Mouse (Mus musculus) heart, embryonic 16.5 days (tissue): ENCODE measurements around the gene Rsg1. TPM values are rescaled to one million over a fixed set of nuclear protein-coding genes. Genes with fewer than 3 reads are reported as not detected.

Source experiments
- ATAC-seq: fragments of 200-750 bp; cut with Nextera tagmentation; replicated peaks from 2 replicates; pipeline ENCODE4 v1.8.0; 2017; ENCODE audit warnings: moderate number of reproducible peaks; ENCODE audit not compliant: insufficient read depth, low FRiP score; ENCODE audit errors: extremely low read depth
- H3K27ac ChIP-seq: fragments of 300-500 bp; sonication (generic); 2 replicates; pipeline ENCODE4 v1.5.1; 2014; ENCODE audit warnings: mild to moderate bottlenecking, low read length, control low read depth, moderate library complexity
- H3K27me3 ChIP-seq: fragments of 300-500 bp; sonication (generic); 2 replicates; pipeline ENCODE4 v1.6.1; 2014; ENCODE audit warnings: low read length, mixed read lengths; ENCODE audit not compliant: control insufficient read depth, insufficient read depth
- H3K36me3 ChIP-seq: fragments of 300-500 bp; sonication (generic); 2 replicates; pipeline ENCODE4 v1.6.1; 2014; ENCODE audit not compliant: control insufficient read depth, insufficient read depth
- H3K4me1 ChIP-seq: fragments of 300-500 bp; sonication (generic); 2 replicates; pipeline ENCODE4 v1.6.1; 2014; ENCODE audit warnings: low read length, mixed read lengths; ENCODE audit not compliant: control insufficient read depth, insufficient read depth
- H3K4me2 ChIP-seq: fragments of 300-500 bp; sonication (generic); 2 replicates; pipeline ENCODE4 v1.6.1; 2014; ENCODE audit warnings: low read depth, mild to moderate bottlenecking, control low read depth, low read length
- H3K4me3 ChIP-seq: fragments of 300-500 bp; sonication (generic); 2 replicates; pipeline ENCODE4 v1.5.1; 2014; ENCODE audit warnings: mild to moderate bottlenecking, control low read depth, low read length
- H3K9ac ChIP-seq: fragments of 300-500 bp; sonication (generic); 2 replicates; pipeline ENCODE4 v1.6.1; 2014; ENCODE audit warnings: low read length, control low read depth
- H3K9me3 ChIP-seq: fragments of 300-500 bp; sonication (generic); replicated peaks from 2 replicates; pipeline ENCODE4 v1.6.1; 2016; ENCODE audit warnings: low read length; ENCODE audit not compliant: control insufficient read depth
- WGBS: fragments of 180-500 bp; shearing (Covaris S2); extraction: QIAGEN DNeasy Blood & Tissue Kit; methylation state at CpG from one replicate; pipeline ENCODE4 v1.1.7; 2014; 5-methylcytosine and 5-hydroxymethylcytosine counted together
- polyA plus RNA-seq: library from polyadenylated mRNA; unstranded; fragments of >200 nt; fragmentation: Nextera tagmentation; extraction: Ambion mirVana; gene quantifications from 2 replicates; pipeline ENCODE4 v1.2.1, GENCODE M21; 2015

The Rsg1 gene
- polyA plus RNA-seq, 1 experiment from 2014 or later = 2.4 TPM

DNA sequence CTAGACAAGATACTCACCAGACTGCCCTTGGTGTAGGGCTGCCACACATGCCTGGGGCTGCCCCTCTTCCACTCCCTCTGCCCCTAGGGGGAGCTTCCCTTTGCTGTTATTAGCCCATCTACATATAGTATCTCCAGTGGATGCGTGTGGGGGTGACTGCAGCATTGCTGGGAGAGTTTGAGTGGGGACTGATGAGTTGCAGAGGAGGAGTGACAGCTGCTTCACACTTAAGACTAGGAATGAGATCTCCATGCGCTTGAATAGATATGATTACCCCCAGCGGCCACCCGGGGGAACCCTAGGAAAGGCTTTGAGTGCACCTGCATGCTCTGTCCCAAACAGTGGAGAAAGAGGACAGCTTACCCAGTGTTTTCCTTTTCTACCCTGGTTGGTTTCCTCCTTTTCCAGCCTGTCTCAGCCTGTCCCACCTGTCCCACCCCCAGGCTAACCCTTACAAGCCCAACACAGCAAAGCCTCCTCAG lies 9.1 kb upstream of the Rsg1 start:
- peak; percentile 55 for ATAC-seq
- Histone ChIP-seq H3K36me3 (peaks cover 13% of the 10 kb centered on the region; the same call in 1 of the 2 replicates), H3K9ac (no peak overlapping the region), H3K4me1 (0 out of 2 replicates have a peak, but pooled peaks cover 2% of the 10 kb centered on the region), H3K9me3 (no peaks in the 10 kb centered on the region), H3K4me2 (no peak overlapping the region), H3K4me3 (no peak overlapping the region), H3K27ac (no peak overlapping the region), H3K27me3 (no peaks in the 10 kb centered on the region)
- WGBS = 47% methylated on average over 4 of the region's 4 CpGs

DNA sequence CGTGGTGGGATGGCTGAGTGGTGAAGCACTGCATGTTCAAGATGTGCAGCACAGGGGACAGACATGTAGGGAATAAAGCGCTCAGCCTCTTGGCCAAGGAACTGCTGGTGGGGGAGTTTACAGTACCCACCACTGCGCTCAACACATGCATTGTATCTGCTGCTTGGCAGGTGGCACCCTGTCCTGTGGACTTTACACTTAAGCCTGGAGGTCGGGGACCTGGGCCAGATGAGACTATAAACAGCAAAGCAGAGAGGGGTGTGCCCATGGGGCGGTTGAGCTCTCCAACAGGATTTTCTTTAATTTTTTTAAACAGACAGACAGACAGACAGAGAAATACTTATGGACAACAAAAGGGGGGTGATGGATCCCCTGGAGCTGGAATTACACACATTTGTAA lies 6.7 kb upstream of the Rsg1 start:
- Histone ChIP-seq H3K9me3 (no peaks in the 10 kb centered on the region), H3K4me1 (no peaks in the 10 kb centered on the region), H3K9ac (no peak overlapping the region), H3K4me2 (no peak overlapping the region), H3K27ac (no peak overlapping the region), H3K4me3 (no peak overlapping the region), H3K27me3 (no peaks in the 10 kb centered on the region), H3K36me3 (no peaks in the 10 kb centered on the region; the same call in 1 of the 2 replicates)
- ATAC-seq = no peak
- WGBS = 92% methylated on average over 5 of the region's 5 CpGs

DNA sequence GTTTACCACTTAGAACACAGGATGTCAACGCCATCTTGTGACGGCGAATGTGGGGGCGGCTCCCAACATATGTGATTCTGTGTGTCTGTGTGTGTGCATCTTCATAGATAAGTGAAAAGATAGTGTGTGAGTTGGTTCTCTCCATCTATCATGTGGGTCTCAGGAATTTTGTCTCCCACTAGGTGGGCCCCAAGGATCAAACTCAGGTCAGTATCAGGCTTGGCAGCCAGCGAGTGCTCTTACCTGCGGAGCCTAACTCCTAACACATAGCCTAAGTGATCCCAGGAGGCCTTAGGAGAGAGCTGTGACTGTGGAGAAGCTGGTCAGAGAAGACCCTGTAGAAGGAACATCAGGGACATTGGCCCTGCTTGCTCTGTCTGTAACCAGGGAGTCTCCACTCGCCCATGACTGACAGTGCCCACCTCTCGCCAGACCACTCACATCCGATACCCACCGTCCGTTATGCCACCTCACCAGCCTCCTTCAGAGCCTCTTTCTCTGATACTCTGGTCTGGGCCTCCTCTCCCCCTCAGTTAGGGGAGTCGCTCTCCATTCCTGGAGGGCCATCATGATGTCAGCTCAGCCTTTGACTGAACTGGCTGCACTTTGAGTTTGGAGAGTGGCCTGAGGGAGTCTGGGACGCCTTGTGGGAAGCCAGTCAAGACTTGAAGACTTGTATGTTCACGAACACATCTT lies 3.1 kb upstream of the Rsg1 start:
- H3K9me3 ChIP-seq = no peaks in the 10 kb centered on the region
- H3K27ac ChIP-seq = peak overlapping the region; percentile 81
- H3K27me3 ChIP-seq = no peaks in the 10 kb centered on the region
- H3K4me2 ChIP-seq = peak overlapping the region; percentile 55
- peak overlapping the region; percentile 55 for H3K9ac ChIP-seq
- peak overlapping the region; percentile 48 for H3K4me3 ChIP-seq
- H3K36me3 ChIP-seq = no peaks in the 10 kb centered on the region
- ATAC-seq = no peak; the same call in 1 of the 2 replicates
- H3K4me1 ChIP-seq = peaks cover 5% of the 10 kb centered on the region
- WGBS = 68% methylated on average over 14 of the region's 14 CpGs

DNA sequence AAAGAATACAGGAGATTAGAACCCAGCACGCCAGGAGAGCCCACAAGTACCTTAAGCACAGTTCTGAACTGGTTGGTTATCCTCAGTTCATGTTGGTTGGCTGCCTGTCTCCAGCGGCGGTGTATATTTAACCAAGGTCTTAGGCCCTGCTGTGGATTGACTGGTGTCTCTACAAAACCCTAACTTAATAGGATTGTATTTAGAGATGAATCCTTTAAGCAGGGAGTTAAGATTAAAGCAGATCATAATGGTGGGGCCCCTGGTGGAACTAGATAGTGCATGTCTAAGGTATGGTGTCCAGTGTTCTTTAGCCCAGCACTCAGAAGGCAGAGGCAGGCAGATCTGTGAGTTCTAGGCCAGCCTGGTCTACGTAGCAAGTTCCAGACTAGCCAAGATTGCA lies 2.1 kb upstream of the Rsg1 start:
- Histone ChIP-seq H3K27ac (no peak overlapping the region), H3K4me3 (no peak overlapping the region), H3K9me3 (no peaks in the 10 kb centered on the region), H3K36me3 (no peaks in the 10 kb centered on the region), H3K9ac (no peak overlapping the region), H3K4me2 (no peak overlapping the region), H3K4me1 (peaks cover 5% of the 10 kb centered on the region), H3K27me3 (no peaks in the 10 kb centered on the region)
- WGBS = 89% methylated on average over 4 of the region's 4 CpGs
- ATAC-seq = no peak

DNA sequence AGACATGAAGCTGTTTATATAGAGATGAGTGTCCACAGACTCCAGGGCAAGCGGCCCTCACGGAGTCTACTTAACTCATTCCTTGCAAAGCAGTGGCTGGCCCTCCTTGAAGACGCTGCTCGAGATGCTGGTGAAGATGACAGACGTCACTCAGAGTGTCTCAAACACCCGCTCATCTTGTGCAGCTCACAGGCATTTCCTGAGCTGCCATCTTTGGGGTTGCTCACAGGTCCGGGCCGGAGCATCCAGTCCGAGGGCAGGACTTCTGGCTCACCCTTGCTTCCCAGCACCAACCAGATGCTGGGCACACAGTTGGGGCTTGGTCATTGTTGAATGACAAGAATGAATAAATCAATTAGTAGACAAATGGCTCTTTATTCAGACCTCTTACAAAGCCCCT lies 864 bp upstream of the Rsg1 start:
- 78% methylated on average over 9 of the region's 9 CpGs for WGBS
- Histone ChIP-seq H3K4me3 (no peak overlapping the region), H3K9me3 (no peaks in the 10 kb centered on the region), H3K27ac (no peak overlapping the region), H3K4me2 (no peak overlapping the region), H3K27me3 (no peaks in the 10 kb centered on the region), H3K36me3 (no peaks in the 10 kb centered on the region), H3K4me1 (peaks cover 5% of the 10 kb centered on the region), H3K9ac (no peak overlapping the region)
- no peak for ATAC-seq

DNA sequence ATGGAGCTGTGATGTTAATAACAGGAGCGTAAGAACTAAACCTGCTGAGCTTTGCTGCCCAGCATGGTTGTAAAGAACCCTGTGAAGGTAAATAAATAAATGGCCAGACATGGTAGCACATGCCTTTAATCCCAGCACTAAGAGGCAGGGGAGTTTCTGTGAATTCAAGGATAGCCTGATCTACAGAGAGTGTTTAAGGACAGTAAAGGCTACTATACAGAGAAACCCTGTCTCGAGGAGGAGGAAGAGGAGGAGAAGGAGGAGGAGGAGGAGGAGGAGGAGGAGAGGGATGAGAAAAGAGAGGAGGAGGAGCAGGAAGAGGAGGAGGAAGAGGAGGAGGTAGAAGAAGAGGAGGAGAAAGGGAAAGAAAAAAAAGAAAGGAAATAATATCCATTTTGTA lies 414 bp upstream of the Rsg1 start:
- H3K27ac ChIP-seq = no peak overlapping the region
- H3K27me3 ChIP-seq = no peaks in the 10 kb centered on the region
- no peaks in the 10 kb centered on the region for H3K36me3 ChIP-seq
- peak overlapping the region; percentile 73 for H3K4me3 ChIP-seq
- peak; percentile 12; the same call in 1 of the 2 replicates for ATAC-seq
- H3K9ac ChIP-seq = peak overlapping the region; percentile 74
- H3K4me1 ChIP-seq = peaks cover 5% of the 10 kb centered on the region
- peak overlapping the region; percentile 99 for H3K4me2 ChIP-seq
- no peaks in the 10 kb centered on the region for H3K9me3 ChIP-seq
- 56% methylated on average over 2 of the region's 2 CpGs for WGBS

DNA sequence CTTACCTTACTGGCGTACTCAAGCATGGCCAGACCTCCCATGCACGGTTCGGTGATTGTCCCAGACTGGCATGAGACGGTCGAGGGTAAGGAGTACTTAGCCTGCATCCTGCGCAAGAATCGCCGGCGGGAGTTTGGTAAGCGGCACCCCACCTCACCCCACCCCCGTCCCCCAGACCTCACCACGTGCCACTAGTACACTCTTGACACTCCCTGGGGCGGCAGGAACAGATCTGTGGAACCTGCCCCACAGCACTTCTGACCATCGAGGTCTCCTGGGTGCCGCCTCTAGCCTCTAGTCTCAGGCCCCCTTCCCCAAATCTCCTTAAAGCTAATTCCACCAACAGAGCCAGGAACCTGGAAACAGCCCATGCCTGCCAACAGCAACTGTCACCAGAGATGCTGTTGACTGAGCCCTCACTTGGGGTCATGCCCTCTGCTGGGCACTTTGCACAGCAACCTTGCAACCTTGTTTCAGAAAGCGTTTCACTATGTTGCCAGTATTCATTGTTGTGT lies 638 bp downstream of the Rsg1 start:
- H3K4me1 ChIP-seq = peaks cover 5% of the 10 kb centered on the region
- H3K4me2 ChIP-seq = peak overlapping the region; percentile 99
- H3K4me3 ChIP-seq = peak overlapping the region; percentile 73
- H3K9me3 ChIP-seq = no peaks in the 10 kb centered on the region
- no peaks in the 10 kb centered on the region for H3K36me3 ChIP-seq
- under 1% methylated on average over 16 of the region's 16 CpGs for WGBS
- H3K9ac ChIP-seq = peak overlapping the region; percentile 74
- peak; percentile 37; the same call in 1 of the 2 replicates for ATAC-seq
- H3K27ac ChIP-seq = no peak overlapping the region
- no peaks in the 10 kb centered on the region for H3K27me3 ChIP-seq

DNA sequence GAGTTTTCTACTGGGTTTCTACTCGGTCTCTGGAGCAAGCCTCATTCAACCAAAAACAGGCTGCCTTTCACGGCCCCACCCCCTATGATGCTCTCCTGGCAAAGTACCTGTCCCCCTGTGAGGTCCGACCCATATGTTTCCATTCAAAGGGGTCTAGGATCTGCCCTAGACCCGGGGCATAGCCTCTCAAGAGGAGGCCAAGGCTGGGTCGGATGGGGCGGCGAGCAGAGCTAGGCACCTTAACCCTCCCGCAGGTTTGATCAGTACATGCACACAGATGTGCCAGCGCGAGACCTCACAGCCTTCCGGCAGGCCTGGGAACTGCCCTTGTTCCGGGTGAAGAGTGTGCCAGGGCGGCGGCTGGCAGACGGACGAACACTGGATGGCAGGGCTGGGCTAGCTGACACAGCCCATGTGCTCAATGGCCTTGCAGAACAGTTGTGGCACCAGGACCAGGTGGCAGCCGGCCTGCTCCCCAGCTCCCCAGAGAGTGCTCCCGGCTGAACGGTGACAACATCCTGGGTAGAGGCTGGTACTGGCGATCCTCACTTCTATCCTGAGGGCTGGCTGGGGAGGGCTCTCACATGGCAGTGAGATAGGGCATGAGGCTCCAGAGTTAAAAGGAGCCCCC lies 5.9 kb downstream of the Rsg1 start:
- WGBS = 91% methylated on average over 20 of the region's 20 CpGs
- no peak for ATAC-seq
- Histone ChIP-seq H3K27ac (no peak overlapping the region), H3K36me3 (no peaks in the 10 kb centered on the region), H3K4me2 (no peak overlapping the region), H3K4me3 (no peak overlapping the region), H3K4me1 (no peaks in the 10 kb centered on the region), H3K9me3 (no peaks in the 10 kb centered on the region), H3K27me3 (no peaks in the 10 kb centered on the region), H3K9ac (no peak overlapping the region)

DNA sequence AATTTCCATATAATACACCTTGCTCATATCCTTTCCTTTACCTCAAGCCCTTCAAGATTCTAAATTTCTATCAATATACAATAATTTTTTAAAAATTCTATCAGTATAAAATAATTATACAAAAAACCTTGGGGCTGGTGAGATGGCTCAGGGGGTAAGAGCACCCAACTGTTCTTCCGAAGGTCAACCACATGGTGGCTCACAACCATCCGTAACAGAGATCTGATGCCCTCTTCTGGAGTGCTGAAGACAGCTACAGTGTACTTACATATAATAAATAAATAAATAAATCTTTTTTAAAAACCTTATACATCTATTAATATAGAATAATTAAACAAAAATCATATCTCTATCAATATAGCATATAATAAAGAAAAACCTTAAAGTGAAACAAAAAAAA lies 8.1 kb downstream of the Rsg1 start:
- ATAC-seq = no peak
- 79% methylated on average over 2 of the region's 2 CpGs for WGBS

More for the DNA sequence above, 8.1 kb downstream of the Rsg1 start:
- no peaks in the 10 kb centered on the region for H3K27me3 ChIP-seq
- no peaks in the 10 kb centered on the region for H3K9me3 ChIP-seq
- H3K27ac ChIP-seq = no peak overlapping the region
- no peaks in the 10 kb centered on the region for H3K4me1 ChIP-seq
- no peaks in the 10 kb centered on the region for H3K36me3 ChIP-seq
- no peak overlapping the region for H3K4me2 ChIP-seq
- no peak overlapping the region for H3K4me3 ChIP-seq
- no peak overlapping the region for H3K9ac ChIP-seq
